Mouse (Mus musculus): ENCODE measurements around the gene Mzt1.

The Mzt1 gene

DNA sequence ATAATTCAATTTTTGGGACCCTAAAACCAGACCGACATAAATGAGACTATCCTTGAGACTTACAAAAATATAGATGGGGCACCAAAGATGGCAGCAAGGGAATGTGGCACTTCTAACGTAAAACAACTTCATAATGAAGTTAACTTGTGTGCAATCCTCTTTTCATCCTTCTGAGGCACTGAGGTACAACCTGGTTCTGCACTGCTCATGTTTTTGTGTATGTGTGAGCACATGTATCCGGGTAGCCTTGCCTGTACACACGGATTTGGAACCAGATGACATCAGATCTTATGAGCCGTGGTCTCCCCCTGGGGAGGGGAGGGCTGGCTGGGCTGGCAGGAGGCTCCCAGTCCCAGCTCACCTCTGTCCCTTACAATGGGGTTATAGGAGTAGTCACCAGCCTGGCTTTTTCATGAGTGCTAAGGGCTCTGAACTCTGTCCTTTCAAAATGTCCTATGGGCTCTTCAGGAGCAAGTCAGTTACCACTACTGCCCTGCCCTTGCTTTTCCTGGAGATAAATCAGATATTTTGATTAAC is 14.5 kb downstream of the Mzt1 start:
- TF ChIP-seq CTCF (conservative IDR thresholded peaks at IDR 0.05; ENCODE audit: low read length) (no peak), POU5F1 (IDR thresholded peaks at IDR 0.05; ENCODE audit: borderline replicate concordance, low read length) (no peak), NANOG (IDR thresholded peaks at IDR 0.05; ENCODE audit: borderline replicate concordance, low read length) (no peak)
- Histone ChIP-seq H3K36me3 (ENCODE audit: insufficient read depth, low read length) (peaks cover 40% of the 10 kb centered on the region), H3K9me3 (ENCODE audit: low read length) (no peaks in the 10 kb centered on the region), H3K4me3 (replicated peaks; ENCODE audit: low read length) (no peak overlapping the region), H3K4me1 (replicated peaks; ENCODE audit: low read depth, low read length) (no peaks in the 10 kb centered on the region), H3K27me3 (ENCODE audit: insufficient read depth, low read length) (no peaks in the 10 kb centered on the region)

GRCm38 (mm10) chr14:99029987-99030386 is 15.9 kb downstream of the Mzt1 start:
- H3K4me3 ChIP-seq (replicated peaks; ENCODE audit: low read length), result no peak overlapping the region
- peaks cover 26% of the 10 kb centered on the region for H3K36me3 ChIP-seq (ENCODE audit: insufficient read depth, low read length)
- H3K27me3 ChIP-seq (ENCODE audit: insufficient read depth, low read length), result no peaks in the 10 kb centered on the region
- no peaks in the 10 kb centered on the region for H3K4me1 ChIP-seq (replicated peaks; ENCODE audit: low read depth, low read length)
- H3K9me3 ChIP-seq (ENCODE audit: low read length), result no peaks in the 10 kb centered on the region
- TF ChIP-seq CTCF (conservative IDR thresholded peaks at IDR 0.05; ENCODE audit: low read length) (no peak), NANOG (IDR thresholded peaks at IDR 0.05; ENCODE audit: borderline replicate concordance, low read length) (no peak), POU5F1 (IDR thresholded peaks at IDR 0.05; ENCODE audit: borderline replicate concordance, low read length) (no peak)

- Histone ChIP-seq H3K4me1 (replicated peaks; ENCODE audit: low read depth, low read length) (peaks cover 18% of the 10 kb centered on the region), H3K4me3 (replicated peaks; ENCODE audit: low read length) (no peak overlapping the region), H3K36me3 (ENCODE audit: insufficient read depth, low read length) (no peaks in the 10 kb centered on the region), H3K9me3 (ENCODE audit: low read length) (0 out of 2 replicates have a peak, but pooled peaks cover 5% of the 10 kb centered on the region), H3K27me3 (ENCODE audit: insufficient read depth, low read length) (peaks cover 25% of the 10 kb centered on the region; the same call in 1 of the 2 replicates)
- TF ChIP-seq POU5F1 (IDR thresholded peaks at IDR 0.05; ENCODE audit: borderline replicate concordance, low read length) (no peak), NANOG (IDR thresholded peaks at IDR 0.05; ENCODE audit: borderline replicate concordance, low read length) (no peak), CTCF (conservative IDR thresholded peaks at IDR 0.05; ENCODE audit: low read length) (no peak)
Measured at GRCm38 (mm10) chr14:99022346-99023086, 23.4 kb downstream of the Mzt1 start.

DNA sequence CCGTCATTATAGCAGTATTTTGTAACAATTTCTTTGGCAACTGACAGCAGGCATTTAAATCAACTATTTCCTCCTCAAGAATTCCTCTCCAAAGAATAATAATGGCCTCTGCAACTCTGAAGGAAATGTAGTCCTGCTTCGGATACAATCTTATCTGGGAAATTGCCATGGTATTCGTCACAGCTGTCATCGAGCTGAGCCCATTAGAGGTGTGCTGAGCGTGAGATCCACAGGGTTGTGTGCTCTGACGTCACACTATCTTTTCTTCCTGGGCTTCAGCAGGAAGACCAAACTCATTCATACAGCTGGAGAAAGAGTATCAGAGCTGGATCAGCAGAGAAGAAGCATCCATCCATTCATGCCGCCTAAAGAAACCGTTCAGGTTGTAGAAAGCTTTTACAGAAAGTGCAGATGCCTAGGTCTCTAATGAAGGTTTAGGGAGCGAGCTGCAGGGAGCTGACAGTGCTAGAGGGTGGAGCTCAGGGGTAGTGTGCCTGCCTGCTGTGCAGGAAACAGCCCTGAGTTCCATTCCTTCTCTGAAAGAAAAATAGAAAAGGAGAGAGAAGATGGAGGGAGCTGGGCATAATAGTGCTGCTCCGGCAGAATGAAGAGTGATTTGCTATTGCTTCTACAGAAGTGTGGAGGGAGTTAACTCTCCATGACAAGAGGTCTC is 26.7 kb downstream of the Mzt1 start:
- peaks cover 18% of the 10 kb centered on the region for H3K4me1 ChIP-seq (replicated peaks; ENCODE audit: low read depth, low read length)
- TF ChIP-seq CTCF (conservative IDR thresholded peaks at IDR 0.05; ENCODE audit: low read length) (no peak), POU5F1 (IDR thresholded peaks at IDR 0.05; ENCODE audit: borderline replicate concordance, low read length) (no peak), NANOG (IDR thresholded peaks at IDR 0.05; ENCODE audit: borderline replicate concordance, low read length) (no peak)
- H3K27me3 ChIP-seq (ENCODE audit: insufficient read depth, low read length), result peaks cover 25% of the 10 kb centered on the region; the same call in 1 of the 2 replicates
- peak overlapping the region; percentile 37 for H3K4me3 ChIP-seq (replicated peaks; ENCODE audit: low read length)
- H3K9me3 ChIP-seq (ENCODE audit: low read length), result 0 out of 2 replicates have a peak, but pooled peaks cover 5% of the 10 kb centered on the region
- no peaks in the 10 kb centered on the region for H3K36me3 ChIP-seq (ENCODE audit: insufficient read depth, low read length)

DNA sequence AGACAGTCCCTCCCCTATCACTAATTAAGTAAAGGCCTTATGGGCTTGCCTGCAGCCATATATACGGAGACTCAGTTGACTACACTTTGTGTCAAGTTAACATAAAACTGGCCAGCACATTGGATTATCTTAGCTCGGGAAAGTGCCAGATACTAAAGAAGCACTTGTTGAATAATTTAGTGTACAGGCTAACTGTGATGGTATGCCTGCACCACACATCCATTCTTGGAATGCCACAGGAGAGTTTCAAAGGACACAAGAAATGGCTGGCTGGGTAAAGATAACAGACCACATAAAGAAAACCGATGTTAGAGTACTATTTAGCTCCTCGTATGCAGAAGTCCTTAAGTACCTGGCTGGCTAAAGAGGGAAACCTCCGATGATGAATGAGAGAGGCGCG is 27.2 kb downstream of the Mzt1 start:
- Histone ChIP-seq H3K4me3 (replicated peaks; ENCODE audit: low read length) (no peak overlapping the region), H3K27me3 (ENCODE audit: insufficient read depth, low read length) (peaks cover 25% of the 10 kb centered on the region; the same call in 1 of the 2 replicates), H3K9me3 (ENCODE audit: low read length) (0 out of 2 replicates have a peak, but pooled peaks cover 5% of the 10 kb centered on the region), H3K36me3 (ENCODE audit: insufficient read depth, low read length) (no peaks in the 10 kb centered on the region), H3K4me1 (replicated peaks; ENCODE audit: low read depth, low read length) (peaks cover 18% of the 10 kb centered on the region)
- no peak for TF ChIP-seq CTCF (conservative IDR thresholded peaks at IDR 0.05; ENCODE audit: low read length)
- TF ChIP-seq POU5F1 (IDR thresholded peaks at IDR 0.05; ENCODE audit: borderline replicate concordance, low read length), result no peak
- no peak for TF ChIP-seq NANOG (IDR thresholded peaks at IDR 0.05; ENCODE audit: borderline replicate concordance, low read length)

DNA sequence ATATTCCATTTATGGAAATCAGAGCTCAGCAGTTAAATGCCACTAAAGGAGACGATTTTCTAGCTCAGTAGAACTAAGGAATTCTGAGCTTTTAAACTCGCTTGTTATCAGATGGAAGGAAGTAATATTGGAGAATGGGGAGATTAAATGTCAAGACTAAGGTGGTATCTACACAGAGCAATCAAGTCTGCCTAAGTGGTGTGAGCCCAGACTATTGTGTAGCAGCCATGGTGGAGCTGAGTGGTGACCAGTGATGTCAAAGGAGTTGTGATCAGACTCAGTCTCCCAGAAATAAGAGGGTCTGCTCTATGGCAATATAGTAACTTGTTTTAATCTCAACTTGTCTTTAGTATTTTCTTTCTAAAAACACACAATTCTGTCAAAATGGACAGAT is 35.0 kb downstream of the Mzt1 start:
- Histone ChIP-seq H3K36me3 (ENCODE audit: insufficient read depth, low read length) (no peaks in the 10 kb centered on the region), H3K9me3 (ENCODE audit: low read length) (peaks cover 5% of the 10 kb centered on the region; the same call in 1 of the 2 replicates), H3K27me3 (ENCODE audit: insufficient read depth, low read length) (no peaks in the 10 kb centered on the region), H3K4me3 (replicated peaks; ENCODE audit: low read length) (no peak overlapping the region), H3K4me1 (replicated peaks; ENCODE audit: low read depth, low read length) (no peaks in the 10 kb centered on the region; the same call in 1 of the 2 replicates)
- TF ChIP-seq CTCF (conservative IDR thresholded peaks at IDR 0.05; ENCODE audit: low read length) (no peak), NANOG (IDR thresholded peaks at IDR 0.05; ENCODE audit: borderline replicate concordance, low read length) (no peak), POU5F1 (IDR thresholded peaks at IDR 0.05; ENCODE audit: borderline replicate concordance, low read length) (no peak)

- H3K9me3 ChIP-seq (ENCODE audit: low read length), result peaks cover 5% of the 10 kb centered on the region; the same call in 1 of the 2 replicates
- TF ChIP-seq NANOG (IDR thresholded peaks at IDR 0.05; ENCODE audit: borderline replicate concordance, low read length) (no peak), POU5F1 (IDR thresholded peaks at IDR 0.05; ENCODE audit: borderline replicate concordance, low read length) (no peak), CTCF (conservative IDR thresholded peaks at IDR 0.05; ENCODE audit: low read length) (no peak)
- H3K4me1 ChIP-seq (replicated peaks; ENCODE audit: low read depth, low read length), result no peaks in the 10 kb centered on the region; the same call in 1 of the 2 replicates
- no peaks in the 10 kb centered on the region for H3K36me3 ChIP-seq (ENCODE audit: insufficient read depth, low read length)
- H3K27me3 ChIP-seq (ENCODE audit: insufficient read depth, low read length), result no peaks in the 10 kb centered on the region
- H3K4me3 ChIP-seq (replicated peaks; ENCODE audit: low read length), result no peak overlapping the region
Measured at GRCm38 (mm10) chr14:99010224-99010919, 35.6 kb downstream of the Mzt1 start.

- H3K4me1 ChIP-seq (replicated peaks; ENCODE audit: low read depth, low read length), result peaks cover 7% of the 10 kb centered on the region
- H3K36me3 ChIP-seq (ENCODE audit: insufficient read depth, low read length), result no peaks in the 10 kb centered on the region
- TF ChIP-seq CTCF (conservative IDR thresholded peaks at IDR 0.05; ENCODE audit: low read length) (no peak), POU5F1 (IDR thresholded peaks at IDR 0.05; ENCODE audit: borderline replicate concordance, low read length) (no peak), NANOG (IDR thresholded peaks at IDR 0.05; ENCODE audit: borderline replicate concordance, low read length) (no peak)
- H3K4me3 ChIP-seq (replicated peaks; ENCODE audit: low read length), result no peak within 1 kb of the TSS
- no peaks in the 10 kb centered on the region for H3K27me3 ChIP-seq (ENCODE audit: insufficient read depth, low read length)
- H3K9me3 ChIP-seq (ENCODE audit: low read length), result no peaks in the 10 kb centered on the region
Measured at GRCm38 (mm10) chr14:98994218-98994617, 51.7 kb downstream of the Mzt1 start, which contains the start of gene Rpl36a-ps1. Gene Rpl36a-ps1, minus strand, starts transcription at chr14:98994318.
